Comparison of ENCODE assay signal across 8 mouse cellular contexts in the genomic region with DNA sequence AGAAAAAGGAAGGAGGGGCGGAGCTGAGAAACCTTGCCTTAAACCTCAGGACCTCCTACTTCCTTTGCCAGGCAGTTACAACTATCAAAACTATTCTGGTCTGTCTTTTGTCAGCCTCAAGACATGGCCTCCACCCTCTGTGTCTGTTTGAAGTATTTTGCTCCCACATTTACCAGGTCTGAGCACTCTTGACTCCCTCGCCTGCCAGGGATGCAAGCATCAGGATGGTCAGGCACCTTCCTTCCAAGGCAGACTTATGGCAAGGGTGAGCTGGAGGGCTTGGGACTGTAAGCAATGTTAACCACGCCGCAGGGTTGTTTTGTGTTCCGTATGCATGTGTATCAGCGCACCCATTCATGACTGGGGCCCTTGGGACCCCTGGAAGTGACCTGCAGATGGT. TPM values are rescaled to one million over a fixed set of nuclear protein-coding genes. Genes with fewer than 3 reads are reported as not detected.
A peak's percentile ranks its signal among the peaks of the same experiment; 100 is the strongest.
DNase-seq lines count a peak whose midpoint lies in the region; ATAC-seq and TF ChIP-seq lines count a peak whose summit lies in the region.
"Had no signal": no experiment of that assay in that cellular context is flagged by ENCODE, and none has a peak within 500 bp of the region (broad histone marks: within the 10 kb centered on the region; RNA-seq: fewer than 3 reads in every experiment).

No protein-coding gene starts in this region.

- no peak overlapping the region for H3K4me3 ChIP-seq in midbrain, embryonic 11.5 days (ENCODE audit: low read depth, low read length)
- H3K4me3 ChIP-seq in midbrain, embryonic 14.5 days (replicated peaks; ENCODE audit: low read depth, low read length) = no peak overlapping the region
- peak overlapping the region; percentile 79 for H3K4me3 ChIP-seq in bone marrow macrophage, adult 2 months (ENCODE audit: insufficient read depth, low read length)
- H3K4me3 ChIP-seq in liver, embryonic 15.5 days (replicated peaks) = peak overlapping the region; percentile 14

- TF ChIP-seq CTCF in bone marrow macrophage, adult 2 months (IDR thresholded peaks at IDR 0.05; ENCODE audit: low read depth, low read length) = no peak

- H3K27ac ChIP-seq in midbrain, embryonic 11.5 days (ENCODE audit: low read depth, low read length) = no peak overlapping the region
- H3K27ac ChIP-seq in midbrain, embryonic 14.5 days (replicated peaks; ENCODE audit: low read depth, low read length) = no peak overlapping the region
- peak overlapping the region; percentile 94 for H3K27ac ChIP-seq in bone marrow macrophage, adult 2 months (ENCODE audit: insufficient read depth, low read depth, low read length)
- peak overlapping the region; percentile 68 for H3K27ac ChIP-seq in liver, embryonic 15.5 days (replicated peaks)

- H3K9me3 ChIP-seq in midbrain, embryonic 11.5 days (ENCODE audit: control insufficient read depth, low read length) = no peaks in the 10 kb centered on the region
- no peaks in the 10 kb centered on the region for H3K9me3 ChIP-seq in midbrain, embryonic 14.5 days (ENCODE audit: control insufficient read depth, low read length)
- no peaks in the 10 kb centered on the region for H3K9me3 ChIP-seq in liver, embryonic 15.5 days (replicated peaks)

- no peak for ATAC-seq in midbrain, embryonic 11.5 days (ENCODE audit: low FRiP score)
- ATAC-seq in midbrain, embryonic 14.5 days (ENCODE audit: low FRiP score, low TSS enrichment) = no peak
- no peak for ATAC-seq in liver, embryonic 15.5 days (ENCODE audit: insufficient read depth)

- H3K27me3 ChIP-seq in midbrain, embryonic 11.5 days (ENCODE audit: control insufficient read depth, insufficient read depth, low read length) = peaks cover 4% of the 10 kb centered on the region; the same call in 1 of the 2 replicates
- peaks cover 5% of the 10 kb centered on the region; the same call in 1 of the 2 replicates for H3K27me3 ChIP-seq in midbrain, embryonic 14.5 days (ENCODE audit: control insufficient read depth, insufficient read depth, low read length)
- peaks cover 28% of the 10 kb centered on the region for H3K27me3 ChIP-seq in liver, embryonic 15.5 days

- no peak overlapping the region for H3K4me2 ChIP-seq in midbrain, embryonic 11.5 days
- H3K4me2 ChIP-seq in midbrain, embryonic 14.5 days (ENCODE audit: low read length) = no peak overlapping the region
- peak overlapping the region; percentile 38 for H3K4me2 ChIP-seq in liver, embryonic 15.5 days

- H3K36me3 ChIP-seq in midbrain, embryonic 11.5 days (ENCODE audit: control insufficient read depth, insufficient read depth, low read length) = no peaks in the 10 kb centered on the region
- peaks cover 23% of the 10 kb centered on the region for H3K36me3 ChIP-seq in midbrain, embryonic 14.5 days (ENCODE audit: control insufficient read depth, insufficient read depth, low read length)
- 0 out of 2 replicates have a peak, but pooled peaks cover 4% of the 10 kb centered on the region for H3K36me3 ChIP-seq in liver, embryonic 15.5 days (replicated peaks)

- no peak for TF ChIP-seq POLR2A in bone marrow macrophage, adult 2 months (IDR thresholded peaks at IDR 0.05; ENCODE audit: borderline replicate concordance, low read depth, low read length)

- 78% methylated on average over 6 of the region's 6 CpGs for WGBS in midbrain, embryonic 11.5 days
- WGBS in midbrain, embryonic 14.5 days = 82% methylated on average over 6 of the region's 6 CpGs
- WGBS in liver, embryonic 15.5 days (ENCODE audit: insufficient replicate concordance) = 17% methylated on average over 6 of the region's 6 CpGs

- H3K4me1 ChIP-seq in midbrain, embryonic 11.5 days (ENCODE audit: control insufficient read depth, insufficient read depth, low read length) = 0 out of 2 replicates have a peak, but pooled peaks cover 3% of the 10 kb centered on the region
- H3K4me1 ChIP-seq in midbrain, embryonic 14.5 days (ENCODE audit: control insufficient read depth, insufficient read depth, low read length) = peaks cover 12% of the 10 kb centered on the region
- H3K4me1 ChIP-seq in bone marrow macrophage, adult 2 months (ENCODE audit: control insufficient read depth, insufficient read depth, low read length) = peaks cover 54% of the 10 kb centered on the region
- peaks cover 40% of the 10 kb centered on the region for H3K4me1 ChIP-seq in liver, embryonic 15.5 days (replicated peaks)

- peak; percentile 53 for DNase-seq in midbrain, embryonic 11.5 days (ENCODE audit: low spot score, missing footprints)
- DNase-seq in midbrain, embryonic 14.5 days = no peak
- DNase-seq in thymus, postnatal 4 days = peak; percentile 51
- DNase-seq in left cerebral cortex, adult 9 months (ENCODE audit: low spot score in 2 of 2) = no peak
- no peak for DNase-seq in cerebellum, postnatal 10 days
- DNase-seq: cerebellum, adult 2 months had no signal

- no peak overlapping the region for H3K9ac ChIP-seq in midbrain, embryonic 11.5 days (ENCODE audit: low read length)
- no peak overlapping the region for H3K9ac ChIP-seq in midbrain, embryonic 14.5 days (replicated peaks; ENCODE audit: low read length)
- H3K9ac ChIP-seq in liver, embryonic 15.5 days = no peak overlapping the region

RNA-seq across cellular contexts. Expression of a gene that starts 1.5 kb away (rescaled TPM):
- polyA plus RNA-seq in midbrain, embryonic 11.5 days (2014; fragmentation: Nextera tagmentation; extraction: Ambion mirVana) = 10.8 and 11.5 TPM in 2 replicates
- polyA plus RNA-seq in midbrain, embryonic 14.5 days (2014; fragmentation: Nextera tagmentation; extraction: Ambion mirVana) = 18.3 and 21.0 TPM in 2 replicates
- 255 and 258 TPM in 2 replicates for polyA plus RNA-seq in bone marrow macrophage, adult 2 months (2012; ENCODE audit: insufficient read depth, insufficient read length, missing spikeins)
- 5.1 and 6.1 TPM in 2 replicates for polyA plus RNA-seq in liver, embryonic 15.5 days (2015; fragmentation: Nextera tagmentation; extraction: Ambion mirVana)

RNA-seq across cellular contexts. Expression of a gene that starts 8.8 kb away (rescaled TPM):
- 26.5 and 27.8 TPM in 2 replicates for polyA plus RNA-seq in midbrain, embryonic 11.5 days (2014; fragmentation: Nextera tagmentation; extraction: Ambion mirVana)
- polyA plus RNA-seq in midbrain, embryonic 14.5 days (2014; fragmentation: Nextera tagmentation; extraction: Ambion mirVana) = 25.5 and 25.6 TPM in 2 replicates
- polyA plus RNA-seq in bone marrow macrophage, adult 2 months (2012; ENCODE audit: insufficient read depth, insufficient read length, missing spikeins) = 66.1 and 80.8 TPM in 2 replicates
- 10.4 and 11.5 TPM in 2 replicates for polyA plus RNA-seq in liver, embryonic 15.5 days (2015; fragmentation: Nextera tagmentation; extraction: Ambion mirVana)

Comparison
In these comparisons a context has a peak if more than half of its experiments do, and no peak if none do; other contexts are left out.
1. DNase-seq: peak in midbrain, embryonic 11.5 days (single experiment) and thymus, postnatal 4 days (single experiment); none in midbrain, embryonic 14.5 days (single experiment), left cerebral cortex, adult 9 months (0 of 2) and cerebellum, postnatal 10 days (0 of 2).
2. H3K27ac ChIP-seq: peak in bone marrow macrophage, adult 2 months (single experiment) and liver, embryonic 15.5 days (single experiment); none in midbrain, embryonic 11.5 days (single experiment) and midbrain, embryonic 14.5 days (single experiment).
3. H3K4me3 ChIP-seq: peak in bone marrow macrophage, adult 2 months (single experiment) and liver, embryonic 15.5 days (single experiment); none in midbrain, embryonic 11.5 days (single experiment) and midbrain, embryonic 14.5 days (single experiment).
4. RNA of a gene that starts 1.5 kb away (polyA plus RNA-seq): 255 to 258 TPM in bone marrow macrophage, adult 2 months; 18.3 to 21.0 TPM in midbrain, embryonic 14.5 days, 10.8 to 11.5 TPM in midbrain, embryonic 11.5 days and 5.1 to 6.1 TPM in liver, embryonic 15.5 days; every median in the first group is over 10 times any median in the second.